In genomic region chr11:104131756-104132155, GRCm38 (mm10) we compare ENCODE assay signal across 8 mouse cellular contexts. TPM values are rescaled to one million over a fixed set of nuclear protein-coding genes. Genes with fewer than 3 reads are reported as not detected.
DNase-seq lines count a peak whose midpoint lies in the region; ATAC-seq lines count a peak whose summit lies in the region.

No protein-coding gene starts in this region.

- 2% methylated on average over 21 of the region's 21 CpGs for WGBS in midbrain, embryonic 11.5 days
- 1% methylated on average over 21 of the region's 21 CpGs for WGBS in stomach, embryonic 15.5 days

- H3K9me3 ChIP-seq in midbrain, embryonic 11.5 days (ENCODE audit: control insufficient read depth, low read length) = no peaks in the 10 kb centered on the region
- no peaks in the 10 kb centered on the region for H3K9me3 ChIP-seq in stomach, embryonic 15.5 days

- H3K4me1 ChIP-seq in midbrain, embryonic 11.5 days (ENCODE audit: control insufficient read depth, insufficient read depth, low read length) = peaks cover 13% of the 10 kb centered on the region
- H3K4me1 ChIP-seq in stomach, embryonic 15.5 days = peaks cover 18% of the 10 kb centered on the region; the same call in 1 of the 2 replicates

- no peaks in the 10 kb centered on the region for H3K36me3 ChIP-seq in midbrain, embryonic 11.5 days (ENCODE audit: control insufficient read depth, insufficient read depth, low read length)
- H3K36me3 ChIP-seq in stomach, embryonic 15.5 days = no peaks in the 10 kb centered on the region

- peak overlapping the region; percentile 59 for H3K4me3 ChIP-seq in midbrain, embryonic 11.5 days (ENCODE audit: low read depth, low read length)
- H3K4me3 ChIP-seq in stomach, embryonic 15.5 days (replicated peaks) = peak overlapping the region; percentile 48

- no peak overlapping the region for H3K27ac ChIP-seq in midbrain, embryonic 11.5 days (ENCODE audit: low read depth, low read length)
- no peak overlapping the region for H3K27ac ChIP-seq in stomach, embryonic 15.5 days

- peak; percentile 29 for DNase-seq in thymus, postnatal 4 days
- DNase-seq in thymus, postnatal 10 days (ENCODE audit: low spot score in 2 of 2) = no peak
- DNase-seq in cerebellum, adult 9-11 months = peak; percentile 94
- peak; percentile 78 for DNase-seq in forelimb bud, embryonic 11.5 days (ENCODE audit: low read depth, low spot score)
- DNase-seq in kidney, postnatal 4 days = peak; percentile 59 to 70
- peak; percentile 99 for DNase-seq in midbrain, embryonic 11.5 days (ENCODE audit: low spot score, missing footprints)
- no peak for DNase-seq in T-cell, adult 2 months (ENCODE audit: low spot score)

- H3K9ac ChIP-seq in midbrain, embryonic 11.5 days (ENCODE audit: low read length) = no peak overlapping the region
- H3K9ac ChIP-seq in stomach, embryonic 15.5 days = no peak overlapping the region

- peaks cover 42% of the 10 kb centered on the region for H3K27me3 ChIP-seq in midbrain, embryonic 11.5 days (ENCODE audit: control insufficient read depth, insufficient read depth, low read length)
- peaks cover 59% of the 10 kb centered on the region for H3K27me3 ChIP-seq in stomach, embryonic 15.5 days (replicated peaks)

- ATAC-seq in midbrain, embryonic 11.5 days (ENCODE audit: low FRiP score) = peak; percentile 70; the same call in 1 of the 2 replicates
- no peak for ATAC-seq in stomach, embryonic 15.5 days (ENCODE audit: insufficient read depth, low FRiP score, low read depth)

- peak overlapping the region; percentile 99 for H3K4me2 ChIP-seq in midbrain, embryonic 11.5 days
- H3K4me2 ChIP-seq in stomach, embryonic 15.5 days = peak overlapping the region; percentile 94

RNA-seq across cellular contexts. Expression of gene Crhr1, which starts 0.9 kb away (rescaled TPM):
- 0.33 and 0.60 TPM in 2 replicates for polyA plus RNA-seq in midbrain, embryonic 11.5 days (2014; fragmentation: Nextera tagmentation; extraction: Ambion mirVana)
- polyA plus RNA-seq in stomach, embryonic 15.5 days (2015; fragmentation: Nextera tagmentation; extraction: Ambion mirVana) = 0.27 and 0.39 TPM in 2 replicates

RNA-seq across cellular contexts. Expression of gene Sppl2c, which starts 54.4 kb away (rescaled TPM):
- not detected in 2 replicates for polyA plus RNA-seq in midbrain, embryonic 11.5 days (2014; fragmentation: Nextera tagmentation; extraction: Ambion mirVana)
- polyA plus RNA-seq in stomach, embryonic 15.5 days (2015; fragmentation: Nextera tagmentation; extraction: Ambion mirVana) = not detected in 2 replicates

Comparison
In these comparisons a context has a peak if more than half of its experiments do, and no peak if none do; other contexts are left out.
1. DNase-seq: peak in thymus, postnatal 4 days (single experiment), cerebellum, adult 9-11 months (single experiment), forelimb bud, embryonic 11.5 days (single experiment), kidney, postnatal 4 days (2 of 2) and midbrain, embryonic 11.5 days (single experiment); none in thymus, postnatal 10 days (0 of 2) and T-cell, adult 2 months (single experiment).